Mouse (Mus musculus) frontal cortex, postnatal 14 days (tissue): ENCODE results near the gene Dtnbp1.
A peak's percentile ranks its signal among the peaks of the same experiment; 100 is the strongest.

Experiments used
- DNase-seq, 2 experiments: peaks; one replicate each; pipeline ENCODE4 v3.0.0; 2022; ENCODE audit warnings: low spot score in 2 of 2

The Dtnbp1 gene

GRCm38 (mm10) chr13:44948320-44949250 is 53.4 kb downstream of the Dtnbp1 start:
- no peak for DNase-seq

GRCm38 (mm10) chr13:44946880-44947635 is 54.9 kb downstream of the Dtnbp1 start:
- DNase-seq = no peak

GRCm38 (mm10) chr13:44943618-44944017 is 58.3 kb downstream of the Dtnbp1 start:
- no peak for DNase-seq

- DNase-seq = no peak
Measured at GRCm38 (mm10) chr13:44939326-44940035, 62.5 kb downstream of the Dtnbp1 start.

- DNase-seq = no peak
Measured at GRCm38 (mm10) chr13:44937681-44938080, 64.3 kb downstream of the Dtnbp1 start.

GRCm38 (mm10) chr13:44933575-44933974 is 68.4 kb downstream of the Dtnbp1 start:
- no peak for DNase-seq

- DNase-seq = no peak
Measured at GRCm38 (mm10) chr13:44932307-44933264, 69.4 kb downstream of the Dtnbp1 start.

- DNase-seq = no peak
Measured at GRCm38 (mm10) chr13:44926311-44926710, 75.6 kb downstream of the Dtnbp1 start.

- no peak for DNase-seq
Measured at GRCm38 (mm10) chr13:44925173-44925572, 76.8 kb downstream of the Dtnbp1 start.

GRCm38 (mm10) chr13:44924042-44924441 is 77.9 kb downstream of the Dtnbp1 start:
- no peak for DNase-seq

GRCm38 (mm10) chr13:44921721-44922120 is 80.2 kb downstream of the Dtnbp1 start:
- DNase-seq = no peak

- no peak for DNase-seq
Measured at GRCm38 (mm10) chr13:44921095-44921494, 80.9 kb downstream of the Dtnbp1 start.

GRCm38 (mm10) chr13:44918269-44918668 is 83.7 kb downstream of the Dtnbp1 start:
- no peak for DNase-seq

- no peak for DNase-seq
Measured at GRCm38 (mm10) chr13:44917202-44917601, 84.7 kb downstream of the Dtnbp1 start.

- no peak for DNase-seq
Measured at GRCm38 (mm10) chr13:44915945-44916344, 86.0 kb downstream of the Dtnbp1 start.

- DNase-seq = no peak
Measured at GRCm38 (mm10) chr13:44915382-44915781, 86.6 kb downstream of the Dtnbp1 start.

GRCm38 (mm10) chr13:44913560-44913959 is 88.4 kb downstream of the Dtnbp1 start:
- DNase-seq = no peak

GRCm38 (mm10) chr13:44912851-44913250 is 89.1 kb downstream of the Dtnbp1 start:
- no peak for DNase-seq

- no peak for DNase-seq
Measured at GRCm38 (mm10) chr13:44908790-44909189, 93.2 kb downstream of the Dtnbp1 start.

- DNase-seq = peak; percentile 83 to 90
Measured at GRCm38 (mm10) chr13:44907702-44908101, 94.2 kb downstream of the Dtnbp1 start.

- DNase-seq = no peak
Measured at GRCm38 (mm10) chr13:44906141-44906540, 95.8 kb downstream of the Dtnbp1 start.
